Mouse (Mus musculus): Measurements from ENCODE around the gene Card11. TPM values are rescaled to one million over a fixed set of nuclear protein-coding genes. Genes with fewer than 3 reads are reported as not detected.

The Card11 gene
- polyA plus RNA-seq, 1 experiment from 2014 or later = 0.07 TPM

GRCm38 (mm10) chr5:140826118-140826517 lies 174.3 kb downstream of the Card11 start:
- no peak for DNase-seq (ENCODE audit: low spot score)
- H3K36me3 ChIP-seq = peaks cover 22% of the 10 kb centered on the region
- no peaks in the 10 kb centered on the region for H3K27me3 ChIP-seq (ENCODE audit: low read depth, poor library complexity, severe bottlenecking)
- no peak overlapping the region for H3K4me3 ChIP-seq
- H3K27ac ChIP-seq (replicated peaks) = no peak overlapping the region
- peaks cover 41% of the 10 kb centered on the region for H3K4me1 ChIP-seq
- H3K9me3 ChIP-seq (replicated peaks) = no peaks in the 10 kb centered on the region
- WGBS = 93% methylated on average over 1 of the region's 1 CpGs

- 92% methylated on average over 7 of the region's 7 CpGs for WGBS
- no peak overlapping the region for H3K4me3 ChIP-seq
- peaks cover 22% of the 10 kb centered on the region for H3K36me3 ChIP-seq
- H3K27ac ChIP-seq (replicated peaks) = no peak overlapping the region
- DNase-seq (ENCODE audit: low spot score) = no peak
- no peaks in the 10 kb centered on the region for H3K9me3 ChIP-seq (replicated peaks)
- peaks cover 47% of the 10 kb centered on the region for H3K4me1 ChIP-seq
- no peaks in the 10 kb centered on the region for H3K27me3 ChIP-seq (ENCODE audit: low read depth, poor library complexity, severe bottlenecking)
These were observed 176.3 kb downstream of the Card11 start for GRCm38 (mm10) chr5:140824126-140824525.

GRCm38 (mm10) chr5:140823386-140823785 lies 177.0 kb downstream of the Card11 start:
- H3K4me1 ChIP-seq = peaks cover 39% of the 10 kb centered on the region
- DNase-seq (ENCODE audit: low spot score) = no peak
- H3K27ac ChIP-seq (replicated peaks) = no peak overlapping the region
- no peak overlapping the region for H3K4me3 ChIP-seq
- peaks cover 22% of the 10 kb centered on the region for H3K36me3 ChIP-seq
- no peaks in the 10 kb centered on the region for H3K27me3 ChIP-seq (ENCODE audit: low read depth, poor library complexity, severe bottlenecking)
- WGBS = 95% methylated on average over 2 of the region's 2 CpGs
- no peaks in the 10 kb centered on the region for H3K9me3 ChIP-seq (replicated peaks)

Small RNA genes within 50 kb of the gene (microRNA-seq; reads per million reads assigned to microRNA genes)
- not detected for gene Gm44385

Other genes starting within 250 kb of the Card11 start
- 7.7 and 8.0 TPM in 2 replicates for gene Gna12, start 170.2 kb downstream of the Card11 start, polyA plus RNA-seq (2016; fragmentation: Nextera tagmentation; extraction: Ambion mirVana)
- 0.65 and 0.73 TPM in 2 replicates for gene Sdk1, start 240.9 kb upstream of the Card11 start, polyA plus RNA-seq (2016; fragmentation: Nextera tagmentation; extraction: Ambion mirVana)